Mouse (Mus musculus) lung, embryonic 15.5 days (tissue): ENCODE measurements around the gene Spz1. TPM values are rescaled to one million over a fixed set of nuclear protein-coding genes. Genes with fewer than 3 reads are reported as not detected.

Source experiments
- ATAC-seq: fragments of 200-750 bp; cut with Nextera tagmentation; 2 replicates; pipeline ENCODE4 v1.8.0; 2017; ENCODE audit warnings: moderate number of reproducible peaks, borderline replicate concordance; ENCODE audit not compliant: low FRiP score, low TSS enrichment; ENCODE audit errors: extremely low read depth
- H3K27ac ChIP-seq: fragments of 300-500 bp; sonication (generic); 2 replicates; pipeline ENCODE4 v1.5.1; 2015; ENCODE audit warnings: moderate library complexity, mild to moderate bottlenecking, inconsistent platforms
- H3K27me3 ChIP-seq: fragments of 300-500 bp; sonication (generic); 2 replicates; pipeline ENCODE4 v1.6.1; 2015; ENCODE audit warnings: inconsistent platforms
- H3K36me3 ChIP-seq: fragments of 300-500 bp; sonication (generic); 2 replicates; pipeline ENCODE4 v1.6.1; 2015; ENCODE audit warnings: inconsistent platforms
- H3K4me1 ChIP-seq: fragments of 300-500 bp; sonication (generic); 2 replicates; pipeline ENCODE4 v1.6.1; 2015; ENCODE audit warnings: inconsistent platforms
- H3K4me2 ChIP-seq: fragments of 300-500 bp; sonication (generic); 2 replicates; pipeline ENCODE4 v1.6.1; 2015; ENCODE audit warnings: inconsistent platforms, mild to moderate bottlenecking, moderate library complexity
- H3K4me3 ChIP-seq: fragments of 300-500 bp; sonication (generic); 2 replicates; pipeline ENCODE4 v1.5.1; 2015; ENCODE audit warnings: mild to moderate bottlenecking, inconsistent platforms
- H3K9ac ChIP-seq: fragments of 300-500 bp; sonication (generic); 2 replicates; pipeline ENCODE4 v1.6.1; 2015; ENCODE audit warnings: inconsistent platforms
- H3K9me3 ChIP-seq: fragments of 300-500 bp; sonication (generic); 2 replicates; pipeline ENCODE4 v1.6.1; 2016; ENCODE audit warnings: inconsistent platforms
- WGBS: fragments of 180-500 bp; shearing (Covaris S2); methylation state at CpG from one replicate; pipeline ENCODE4 v1.1.7; 2015; 5-methylcytosine and 5-hydroxymethylcytosine counted together
- polyA plus RNA-seq: library from polyadenylated mRNA; unstranded; fragments of >200 nt; fragmentation: Nextera tagmentation; extraction: Ambion mirVana; gene quantifications from 2 replicates; pipeline ENCODE4 v1.2.1, GENCODE M21; 2015

Gene Spz1
- polyA plus RNA-seq, 1 experiment from 2014 or later = not detected

GRCm38 (mm10) chr13:92559429-92559828 lies 16.5 kb downstream of the Spz1 start:
- Histone ChIP-seq H3K27me3 (no peaks in the 10 kb centered on the region), H3K4me1 (no peaks in the 10 kb centered on the region), H3K36me3 (no peaks in the 10 kb centered on the region), H3K27ac (no peak overlapping the region), H3K4me3 (no peak overlapping the region), H3K9me3 (no peaks in the 10 kb centered on the region), H3K9ac (no peak overlapping the region), H3K4me2 (no peak overlapping the region)
- ATAC-seq = no peak
- WGBS = 67% methylated on average over 5 of the region's 5 CpGs

GRCm38 (mm10) chr13:92557229-92557628 lies 18.7 kb downstream of the Spz1 start:
- Histone ChIP-seq H3K4me2 (no peak overlapping the region), H3K9me3 (no peaks in the 10 kb centered on the region), H3K27ac (no peak overlapping the region), H3K36me3 (no peaks in the 10 kb centered on the region), H3K4me3 (no peak overlapping the region), H3K4me1 (no peaks in the 10 kb centered on the region), H3K9ac (no peak overlapping the region), H3K27me3 (no peaks in the 10 kb centered on the region)
- WGBS = 31% methylated on average over 2 of the region's 2 CpGs
- no peak for ATAC-seq

GRCm38 (mm10) chr13:92556458-92557126 lies 19.4 kb downstream of the Spz1 start:
- Histone ChIP-seq H3K9me3 (no peaks in the 10 kb centered on the region), H3K36me3 (no peaks in the 10 kb centered on the region), H3K27ac (no peak overlapping the region), H3K4me3 (no peak overlapping the region), H3K4me1 (no peaks in the 10 kb centered on the region), H3K27me3 (no peaks in the 10 kb centered on the region), H3K4me2 (no peak overlapping the region), H3K9ac (no peak overlapping the region)
- 22% methylated on average over 8 of the region's 8 CpGs for WGBS
- ATAC-seq = no peak

GRCm38 (mm10) chr13:92547093-92547492 lies 28.9 kb downstream of the Spz1 start:
- H3K9me3 ChIP-seq = no peaks in the 10 kb centered on the region
- H3K4me2 ChIP-seq = no peak overlapping the region
- H3K27ac ChIP-seq = no peak overlapping the region
- no peak overlapping the region for H3K4me3 ChIP-seq
- no peaks in the 10 kb centered on the region for H3K4me1 ChIP-seq
- no peak for ATAC-seq
- H3K27me3 ChIP-seq = no peaks in the 10 kb centered on the region
- H3K9ac ChIP-seq = no peak overlapping the region
- no peaks in the 10 kb centered on the region for H3K36me3 ChIP-seq
- WGBS = 60% methylated on average over 4 of the region's 4 CpGs

- Histone ChIP-seq H3K4me3 (no peak overlapping the region), H3K27ac (no peak overlapping the region), H3K9me3 (no peaks in the 10 kb centered on the region), H3K4me1 (no peaks in the 10 kb centered on the region), H3K4me2 (no peak overlapping the region), H3K36me3 (no peaks in the 10 kb centered on the region), H3K9ac (no peak overlapping the region), H3K27me3 (no peaks in the 10 kb centered on the region)
- ATAC-seq = no peak
- 83% methylated on average over 6 of the region's 6 CpGs for WGBS
These were observed 35.0 kb downstream of the Spz1 start for GRCm38 (mm10) chr13:92540997-92541396.

- no peak for ATAC-seq
- Histone ChIP-seq H3K36me3 (no peaks in the 10 kb centered on the region), H3K9ac (no peak overlapping the region), H3K27me3 (no peaks in the 10 kb centered on the region), H3K9me3 (no peaks in the 10 kb centered on the region), H3K27ac (no peak overlapping the region), H3K4me2 (no peak overlapping the region), H3K4me1 (no peaks in the 10 kb centered on the region), H3K4me3 (no peak overlapping the region)
- 49% methylated on average over 4 of the region's 4 CpGs for WGBS
These were observed 36.8 kb downstream of the Spz1 start for GRCm38 (mm10) chr13:92539126-92539525.

GRCm38 (mm10) chr13:92533801-92534200 lies 42.2 kb downstream of the Spz1 start:
- Histone ChIP-seq H3K27me3 (no peaks in the 10 kb centered on the region), H3K36me3 (no peaks in the 10 kb centered on the region), H3K4me2 (no peak overlapping the region), H3K9ac (no peak overlapping the region), H3K4me1 (0 out of 2 replicates have a peak, but pooled peaks cover 4% of the 10 kb centered on the region), H3K27ac (no peak overlapping the region), H3K4me3 (no peak overlapping the region), H3K9me3 (no peaks in the 10 kb centered on the region)
- ATAC-seq = no peak
- WGBS = 29% methylated on average over 2 of the region's 2 CpGs

GRCm38 (mm10) chr13:92532216-92532615 lies 43.8 kb downstream of the Spz1 start:
- WGBS = 66% methylated on average over 2 of the region's 2 CpGs
- Histone ChIP-seq H3K36me3 (no peaks in the 10 kb centered on the region), H3K27me3 (no peaks in the 10 kb centered on the region), H3K9me3 (no peaks in the 10 kb centered on the region), H3K4me2 (no peak overlapping the region), H3K9ac (no peak overlapping the region), H3K4me1 (0 out of 2 replicates have a peak, but pooled peaks cover 4% of the 10 kb centered on the region), H3K4me3 (no peak overlapping the region), H3K27ac (no peak overlapping the region)
- ATAC-seq = no peak

- no peaks in the 10 kb centered on the region for H3K27me3 ChIP-seq
- peak overlapping the region; percentile 67 for H3K9ac ChIP-seq
- 0 out of 2 replicates have a peak, but pooled peaks cover 4% of the 10 kb centered on the region for H3K4me1 ChIP-seq
- ATAC-seq = no peak
- H3K36me3 ChIP-seq = no peaks in the 10 kb centered on the region
- H3K4me3 ChIP-seq = peak overlapping the region; percentile 64
- 3% methylated on average over 15 of the region's 15 CpGs for WGBS
- peak overlapping the region; percentile 95 for H3K27ac ChIP-seq
- H3K9me3 ChIP-seq = no peaks in the 10 kb centered on the region
- peak overlapping the region; percentile 75 for H3K4me2 ChIP-seq
These were observed 44.7 kb downstream of the Spz1 start for GRCm38 (mm10) chr13:92531237-92531636.

- Histone ChIP-seq H3K27me3 (no peaks in the 10 kb centered on the region), H3K9ac (peak within 1 kb of the TSS; percentile 67), H3K36me3 (no peaks in the 10 kb centered on the region), H3K4me3 (peak within 1 kb of the TSS; percentile 64), H3K27ac (peak within 1 kb of the TSS; percentile 95), H3K4me1 (0 out of 2 replicates have a peak, but pooled peaks cover 4% of the 10 kb centered on the region), H3K4me2 (peak within 1 kb of the TSS; percentile 75), H3K9me3 (no peaks in the 10 kb centered on the region)
- WGBS = under 1% methylated on average over 43 of the region's 46 CpGs
- ATAC-seq = peak; percentile 97
These were observed 45.2 kb downstream of the Spz1 start, which contains the start of gene Zfyve16 for GRCm38 (mm10) chr13:92530721-92531211. TSS of gene Zfyve16 (minus strand) at chr13:92530868.

- no peaks in the 10 kb centered on the region for H3K9me3 ChIP-seq
- H3K4me3 ChIP-seq = peak overlapping the region; percentile 64
- ATAC-seq = peak; percentile 95
- no peaks in the 10 kb centered on the region for H3K27me3 ChIP-seq
- peak overlapping the region; percentile 75 for H3K4me2 ChIP-seq
- 2% methylated on average over 41 of the region's 47 CpGs for WGBS
- H3K4me1 ChIP-seq = 0 out of 2 replicates have a peak, but pooled peaks cover 4% of the 10 kb centered on the region
- H3K36me3 ChIP-seq = no peaks in the 10 kb centered on the region
- peak overlapping the region; percentile 67 for H3K9ac ChIP-seq
- peak overlapping the region; percentile 95 for H3K27ac ChIP-seq
These were observed 45.9 kb downstream of the Spz1 start for GRCm38 (mm10) chr13:92529828-92530720.
